Mouse (Mus musculus): ENCODE results near the gene Rbm12b1.
"Not testable (repeated sequence)": the region's sequence is repeated elsewhere in the genome, so short reads cannot be mapped to it uniquely, and the experiment has no call there.

DNA sequence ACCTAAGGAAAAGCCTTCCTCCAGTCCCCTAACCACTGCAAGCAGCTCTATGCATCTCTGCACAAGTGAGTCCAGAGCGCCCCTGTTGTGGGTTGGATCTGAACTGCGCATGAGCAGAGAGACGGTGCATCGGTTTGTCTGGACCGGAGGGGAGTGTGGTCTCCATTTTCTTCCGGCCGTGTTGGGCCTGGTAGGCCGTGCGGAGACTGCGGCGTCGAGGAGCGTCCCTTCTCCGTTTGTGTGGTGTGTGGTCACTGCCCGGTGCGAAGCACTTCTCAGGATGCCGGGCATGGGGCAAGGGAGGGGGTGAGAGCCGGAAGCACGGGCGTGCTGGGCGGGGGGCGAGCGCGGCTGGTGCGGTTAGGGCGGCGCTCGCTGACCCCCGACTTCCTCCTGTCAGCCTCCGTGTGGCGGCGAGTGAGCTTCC lies at the start of gene Rbm12b1:
- not testable (repeated sequence) for TF ChIP-seq CHD2 (IDR thresholded peaks at IDR 0.05; ENCODE audit: low read depth, low read length); ZC3H11A (IDR thresholded peaks at IDR 0.05; ENCODE audit: borderline replicate concordance, low read depth, low read length); MAFK (IDR thresholded peaks at IDR 0.05; ENCODE audit: insufficient read depth, low read depth, low read length)
